Mouse (Mus musculus) thymus, postnatal 36 days (tissue): ENCODE data around the gene Il6st.

Experiments used
- DNase-seq, 2 experiments: peaks; one replicate each; pipeline ENCODE4 v3.0.0; 2022; ENCODE audit warnings: mixed read lengths in 2 of 2

Gene Il6st

DNA sequence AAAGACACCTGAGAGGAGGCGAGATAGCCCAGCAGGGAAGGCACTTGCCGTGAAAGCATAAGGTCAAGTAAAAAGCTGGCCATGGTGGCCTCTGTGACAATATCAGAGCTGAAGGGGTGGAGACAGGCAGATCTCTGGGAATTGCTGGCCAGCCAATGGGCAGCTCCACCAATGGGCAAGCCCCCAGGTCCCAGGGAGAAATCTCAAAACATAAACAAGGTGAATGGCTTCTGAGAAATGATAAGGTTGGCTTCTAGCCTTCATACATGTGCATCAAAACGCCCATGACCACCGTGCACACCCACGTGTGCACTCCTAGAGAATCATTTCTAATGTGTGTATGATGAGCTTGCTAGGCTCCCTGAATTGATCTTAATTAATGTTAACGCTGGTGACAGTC, 68.4 kb downstream of the Il6st start:
- DNase-seq = no peak

DNA sequence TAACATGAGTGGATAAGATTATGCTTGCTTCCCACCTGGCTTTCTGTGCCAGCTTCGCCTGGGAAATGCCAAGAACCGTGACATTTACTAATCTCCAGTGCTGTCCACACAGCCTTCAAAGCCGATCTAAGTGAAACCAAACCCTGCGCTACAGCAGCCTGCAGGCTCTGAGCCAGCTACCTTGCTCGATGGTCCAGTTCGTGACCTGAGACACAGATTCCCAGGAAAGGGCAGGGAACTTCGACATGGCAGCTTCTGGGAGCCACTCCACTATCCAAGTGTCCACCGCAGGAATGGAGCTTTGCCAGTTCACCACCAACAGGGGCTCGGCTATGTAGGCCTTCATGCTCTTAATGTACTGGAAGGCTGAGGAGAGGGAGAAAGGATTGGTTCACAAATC, 69.7 kb downstream of the Il6st start:
- no peak for DNase-seq

DNA sequence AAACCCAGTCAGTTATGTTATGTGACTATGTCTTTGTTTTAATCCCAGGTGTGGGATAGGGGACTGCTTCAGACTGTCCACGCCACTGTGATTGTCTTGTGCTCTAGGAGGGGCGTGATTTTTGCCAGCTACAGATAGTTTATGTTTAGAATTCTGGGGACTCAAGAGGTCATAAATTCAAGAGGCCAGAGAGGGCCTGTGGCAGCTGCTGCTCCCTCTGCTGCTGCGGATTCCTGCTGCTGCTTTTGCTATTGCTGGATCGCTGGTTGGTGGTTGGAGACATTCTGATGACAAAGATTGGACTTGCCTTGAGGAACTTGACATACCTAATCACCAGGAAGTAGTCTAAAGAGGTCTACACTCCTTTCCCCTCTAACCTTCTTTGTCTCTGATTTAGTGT, 72.7 kb downstream of the Il6st start:
- no peak for DNase-seq

DNA sequence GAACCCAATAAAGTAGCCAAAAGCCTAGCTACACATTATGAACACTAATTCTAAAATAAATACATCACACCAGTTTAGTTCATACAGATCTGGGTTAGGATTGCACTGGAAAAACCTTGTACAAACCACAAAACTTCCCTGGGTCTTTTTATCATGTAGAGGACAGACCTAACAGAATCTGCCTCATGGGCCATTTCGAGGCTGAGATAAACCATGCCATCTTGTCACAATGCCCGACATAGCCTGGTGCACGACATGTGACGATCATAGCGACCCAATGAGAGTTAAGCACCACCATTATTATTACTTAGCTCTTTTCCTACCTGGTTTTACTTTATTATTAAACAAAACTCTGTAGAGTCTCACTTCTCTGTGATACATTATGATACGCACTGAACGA, 73.2 kb downstream of the Il6st start:
- no peak for DNase-seq

DNA sequence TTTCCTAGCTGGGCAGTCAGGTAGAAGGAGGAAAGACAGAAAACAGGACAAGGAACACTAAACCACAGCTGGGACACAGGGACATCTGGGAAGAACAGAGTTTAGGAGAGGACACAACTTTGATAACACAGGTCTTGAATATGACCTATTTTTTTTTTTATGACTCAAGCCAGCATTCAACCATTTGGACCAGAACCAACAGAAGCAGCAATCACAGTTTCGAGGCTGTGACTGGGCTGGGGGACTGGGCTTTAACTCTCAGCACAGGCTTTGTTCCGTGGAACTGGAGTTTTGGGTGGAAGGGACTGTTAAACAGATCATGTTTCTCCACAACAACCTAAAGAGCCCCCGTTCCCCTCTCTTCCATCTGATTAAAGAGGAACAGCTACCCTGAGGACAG, 76.7 kb downstream of the Il6st start:
- no peak for DNase-seq

DNA sequence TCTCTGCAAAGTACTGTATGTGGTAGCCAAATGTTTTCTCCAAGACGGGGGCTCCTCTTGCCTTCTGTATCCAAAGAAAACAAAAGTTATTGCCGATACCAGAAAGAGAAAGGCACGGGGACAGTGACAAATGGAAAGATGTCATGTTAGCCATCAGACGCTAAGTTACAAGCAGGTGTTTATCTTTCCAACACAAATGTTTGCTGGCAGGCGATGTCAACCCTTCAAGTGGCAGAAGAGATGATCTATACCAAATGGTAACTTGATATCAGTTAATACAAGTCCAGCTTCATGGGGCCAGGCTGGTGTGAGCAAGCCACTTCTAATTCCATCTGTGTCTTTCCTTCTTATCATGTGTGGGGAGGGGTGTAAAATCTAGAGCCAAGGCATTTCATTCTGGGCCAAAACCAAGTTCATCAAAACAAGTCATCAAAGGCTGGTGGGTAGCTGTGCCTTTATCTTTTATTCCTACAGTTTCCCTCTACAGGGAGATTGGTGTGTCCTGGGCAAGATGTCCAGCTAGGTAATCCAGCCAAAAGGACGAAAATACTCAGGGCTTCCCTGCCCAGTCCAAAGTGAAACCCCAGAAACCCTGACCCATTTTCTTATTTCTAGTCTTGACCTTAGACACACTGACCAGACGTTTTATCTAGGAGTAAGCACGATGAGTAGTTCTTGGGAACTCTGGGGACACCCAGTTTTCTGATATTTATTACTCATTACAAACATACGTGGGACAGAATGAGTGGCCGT, 77.5 kb downstream of the Il6st start:
- DNase-seq = no peak

DNA sequence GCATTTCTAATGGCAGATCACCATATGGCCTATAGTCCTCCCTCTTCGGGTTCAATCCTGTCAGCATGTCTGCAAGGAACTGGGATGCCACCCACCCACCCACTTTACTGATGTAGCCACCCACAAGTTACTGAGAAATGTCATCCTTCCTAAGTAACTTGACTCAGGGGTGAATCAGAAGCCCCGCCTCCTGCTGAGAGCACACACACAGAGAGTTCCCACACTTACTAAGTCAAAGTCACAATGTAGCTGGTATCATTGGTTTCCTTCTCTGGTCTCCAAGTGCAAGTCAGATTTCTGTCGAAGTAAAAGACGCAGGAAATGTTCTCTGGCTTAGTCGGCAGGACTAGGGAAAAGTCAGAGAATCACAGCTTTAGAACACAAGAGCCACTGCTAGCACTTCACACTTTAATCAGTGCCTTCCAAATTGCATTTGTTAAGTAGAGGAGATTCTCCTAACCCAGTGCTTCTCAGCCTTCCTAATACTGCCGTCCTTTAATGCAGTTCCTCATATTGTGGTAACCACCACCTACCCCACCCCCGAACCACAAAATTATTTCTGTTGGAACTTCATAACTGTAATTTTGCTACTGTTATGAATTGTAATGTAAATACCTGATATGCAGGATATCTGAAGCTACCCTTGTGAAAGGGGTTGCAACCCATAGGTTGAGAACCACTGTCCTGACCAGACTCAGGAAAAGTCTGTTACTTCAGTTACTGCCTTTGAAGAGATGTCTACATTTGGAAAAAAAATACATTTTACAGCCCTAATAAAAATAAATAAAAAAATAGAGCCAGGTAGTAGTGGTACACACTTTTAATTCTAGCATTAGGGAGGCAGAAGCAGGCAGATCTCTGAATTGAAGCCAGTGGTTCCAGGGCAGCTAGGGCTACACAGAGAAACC, 88.0 kb downstream of the Il6st start:
- DNase-seq = no peak

DNA sequence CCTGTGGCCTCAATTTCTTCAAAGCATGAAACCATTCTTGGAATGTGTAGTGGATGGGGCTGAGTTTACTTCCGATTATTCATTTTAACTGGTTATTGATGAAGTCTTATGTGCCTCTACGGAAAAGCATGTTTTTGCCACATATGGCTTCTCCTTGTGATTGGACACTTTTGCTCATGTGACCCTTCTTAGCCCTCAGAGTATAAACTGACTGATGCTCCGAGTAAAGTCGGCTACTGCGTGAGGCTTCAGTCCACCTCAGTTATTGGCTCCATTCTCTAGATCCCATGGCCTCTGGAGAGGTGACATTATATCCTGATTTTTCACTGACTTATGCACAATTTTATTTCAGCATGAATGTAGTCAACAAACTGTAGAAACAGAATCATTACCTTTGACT, 89.4 kb downstream of the Il6st start:
- no peak for DNase-seq

DNA sequence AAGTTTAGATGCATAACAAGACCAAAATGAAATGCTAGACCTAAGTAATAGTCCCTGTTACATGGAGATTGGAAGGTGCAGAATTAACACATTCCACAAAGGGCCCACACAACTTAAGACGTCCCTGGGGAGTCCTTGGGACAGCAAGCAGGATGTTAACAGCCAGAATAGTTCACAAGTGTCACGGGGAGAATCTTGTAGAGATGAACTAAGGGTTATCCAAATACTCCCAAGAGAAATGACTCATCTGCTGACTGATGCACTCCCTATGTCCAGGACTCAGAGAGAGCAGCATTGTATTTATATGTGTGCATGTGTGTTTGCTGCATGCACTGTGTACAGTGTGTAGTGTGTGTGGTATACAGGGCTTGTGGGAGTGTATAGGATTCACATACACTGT, 92.6 kb downstream of the Il6st start:
- no peak for DNase-seq
